Mouse (Mus musculus) frontal cortex, postnatal 14 days (tissue): ENCODE results near the gene Npas3.
"Not testable (repeated sequence)": the region's sequence is repeated elsewhere in the genome, so short reads cannot be mapped to it uniquely, and the experiment has no call there.

Source experiments
- DNase-seq, 2 experiments: peaks; one replicate each; pipeline ENCODE4 v3.0.0; 2022; ENCODE audit warnings: low spot score in 2 of 2

Gene Npas3

GRCm38 (mm10) chr12:53248101-53248727 is at the start of gene Npas3:
Npas3 (plus strand) TSS chr12:53248677.
- DNase-seq: peak; percentile 45 to 46

GRCm38 (mm10) chr12:53217141-53217540 is 31.3 kb upstream of the Npas3 start:
- DNase-seq: no peak

GRCm38 (mm10) chr12:53222742-53223141 is 25.7 kb upstream of the Npas3 start:
- no peak for DNase-seq

- no peak for DNase-seq
Measured at GRCm38 (mm10) chr12:53227356-53227755, 21.1 kb upstream of the Npas3 start.

GRCm38 (mm10) chr12:53229419-53229818 is 19.1 kb upstream of the Npas3 start:
- no peak for DNase-seq

- DNase-seq: no peak
Measured at GRCm38 (mm10) chr12:53246181-53246580, 2.3 kb upstream of the Npas3 start.

GRCm38 (mm10) chr12:53246581-53247490 is 1.6 kb upstream of the Npas3 start:
- DNase-seq: peak in 1 of 2 experiments; percentile 10

GRCm38 (mm10) chr12:53247491-53248035 is 914 bp upstream of the Npas3 start:
- peak in 1 of 2 experiments; percentile 17 for DNase-seq

- no peak for DNase-seq
Measured at GRCm38 (mm10) chr12:53248796-53249195, 319 bp downstream of the Npas3 start.

GRCm38 (mm10) chr12:53251701-53252181 is 3.3 kb downstream of the Npas3 start:
- peak; percentile 12 to 20 for DNase-seq

GRCm38 (mm10) chr12:53252213-53252571 is 3.7 kb downstream of the Npas3 start:
- no peak for DNase-seq

GRCm38 (mm10) chr12:53252572-53253422 is 4.3 kb downstream of the Npas3 start:
- DNase-seq: peak; percentile 11 to 15

GRCm38 (mm10) chr12:53253461-53254159 is 5.1 kb downstream of the Npas3 start:
- DNase-seq: no peak

- no peak for DNase-seq
Measured at GRCm38 (mm10) chr12:53254160-53254480, 5.6 kb downstream of the Npas3 start.

GRCm38 (mm10) chr12:53274502-53274901 is 26.0 kb downstream of the Npas3 start:
- DNase-seq: not testable (repeated sequence)

GRCm38 (mm10) chr12:53277393-53277792 is 28.9 kb downstream of the Npas3 start:
- DNase-seq: no peak

GRCm38 (mm10) chr12:53290341-53290740 is 41.9 kb downstream of the Npas3 start:
- DNase-seq: no peak

GRCm38 (mm10) chr12:53290846-53291245 is 42.4 kb downstream of the Npas3 start:
- no peak for DNase-seq

- no peak for DNase-seq
Measured at GRCm38 (mm10) chr12:53292010-53292409, 43.5 kb downstream of the Npas3 start.

GRCm38 (mm10) chr12:53292508-53293300 is 44.2 kb downstream of the Npas3 start:
- DNase-seq: no peak
